ENCODE assay signal across 8 mouse cellular contexts in the genomic region with DNA sequence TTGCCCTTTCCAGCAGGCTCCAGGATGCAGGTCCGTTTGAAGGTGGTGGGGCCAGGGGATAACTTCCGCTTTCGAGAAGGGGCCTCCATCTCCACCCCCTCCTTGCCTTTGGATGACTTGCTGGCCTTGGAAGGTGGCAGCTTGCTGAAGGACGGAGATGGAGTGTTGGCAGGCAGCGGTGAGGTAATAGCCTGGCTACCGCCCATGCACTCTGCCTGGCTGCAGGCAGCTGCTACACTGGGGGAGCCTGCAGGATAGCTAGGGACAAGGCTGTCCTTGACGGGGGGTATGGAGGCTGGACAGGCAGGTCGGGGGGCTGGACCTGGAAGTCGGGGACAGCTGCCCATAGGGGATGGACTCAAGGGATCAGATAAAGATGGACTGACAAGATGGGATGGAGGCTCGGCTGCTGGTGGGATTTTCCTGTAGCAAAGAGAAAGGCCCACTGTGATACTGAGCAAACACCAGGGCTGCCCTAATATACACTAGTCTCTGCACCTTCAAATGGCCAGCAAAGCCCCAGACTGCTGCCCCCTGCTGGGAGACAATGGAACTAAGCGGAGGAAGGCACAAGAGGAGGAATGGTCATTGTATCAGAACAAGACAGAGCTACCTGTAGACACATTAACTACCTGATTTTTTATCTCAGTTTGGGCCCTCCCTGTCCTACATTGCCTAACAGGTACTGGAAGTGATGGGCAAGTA. TPM values are rescaled to one million over a fixed set of nuclear protein-coding genes. Genes with fewer than 3 reads are reported as not detected.
DNase-seq lines count a peak whose midpoint lies in the region; ATAC-seq lines count a peak whose summit lies in the region.

No protein-coding gene starts in this region.

- 85% methylated on average over 11 of the region's 11 CpGs for WGBS in midbrain, embryonic 10.5 days
- WGBS in midbrain, embryonic 15.5 days: 77% methylated on average over 11 of the region's 11 CpGs
- WGBS in hindbrain, embryonic 11.5 days: 84% methylated on average over 11 of the region's 11 CpGs

- DNase-seq in midbrain, embryonic 10.5 days (ENCODE audit: low spot score): peak; percentile 77
- peak; percentile 83 for DNase-seq in adrenal gland, adult 8-10 months
- DNase-seq in embryo, embryonic 10 days (ENCODE audit: low spot score): peak; percentile 71
- DNase-seq in hindbrain, embryonic 11.5 days (ENCODE audit: low spot score): peak; percentile 87
- DNase-seq in left cerebral cortex, postnatal 36 days (ENCODE audit: low spot score in 2 of 2): peak; percentile 74 to 79
- DNase-seq in natural killer cell, adult 2 months (ENCODE audit: low spot score in 2 of 2): peak; percentile 78 to 84
- DNase-seq in thymus, postnatal 14 days: peak; percentile 82

- peaks cover 76% of the 10 kb centered on the region for H3K36me3 ChIP-seq in midbrain, embryonic 10.5 days
- peaks cover 17% of the 10 kb centered on the region for H3K36me3 ChIP-seq in midbrain, embryonic 15.5 days (replicated peaks)
- peaks cover 3% of the 10 kb centered on the region; the same call in 1 of the 2 replicates for H3K36me3 ChIP-seq in hindbrain, embryonic 11.5 days (ENCODE audit: control insufficient read depth, insufficient read depth, low read length)

- no peak; the same call in 1 of the 2 replicates for ATAC-seq in midbrain, embryonic 15.5 days (replicated peaks)
- peak; percentile 17; the same call in 1 of the 2 replicates for ATAC-seq in hindbrain, embryonic 11.5 days (ENCODE audit: low FRiP score)

- H3K9ac ChIP-seq in midbrain, embryonic 15.5 days: no peak overlapping the region
- H3K9ac ChIP-seq in hindbrain, embryonic 11.5 days (ENCODE audit: low read depth, low read length): no peak overlapping the region

- no peaks in the 10 kb centered on the region for H3K9me3 ChIP-seq in midbrain, embryonic 10.5 days (replicated peaks)
- no peaks in the 10 kb centered on the region for H3K9me3 ChIP-seq in midbrain, embryonic 15.5 days
- no peaks in the 10 kb centered on the region for H3K9me3 ChIP-seq in hindbrain, embryonic 11.5 days (ENCODE audit: control insufficient read depth, low read length)

- no peak overlapping the region for H3K4me3 ChIP-seq in midbrain, embryonic 10.5 days
- no peak overlapping the region for H3K4me3 ChIP-seq in midbrain, embryonic 15.5 days
- no peak overlapping the region for H3K4me3 ChIP-seq in hindbrain, embryonic 11.5 days (ENCODE audit: low read depth, low read length)

- H3K4me2 ChIP-seq in midbrain, embryonic 15.5 days: no peak overlapping the region
- H3K4me2 ChIP-seq in hindbrain, embryonic 11.5 days (replicated peaks; ENCODE audit: low read depth, low read length): no peak overlapping the region

- intact Hi-C loops in left cerebral cortex, postnatal 36 days (cut with DNase I): loop anchor here (1.0 kb wide), 1 partner anchor 40 kb away; no protein-coding TSS in a partner anchor

- H3K27me3 ChIP-seq in midbrain, embryonic 10.5 days (ENCODE audit: low read depth, poor library complexity, severe bottlenecking): no peaks in the 10 kb centered on the region
- H3K27me3 ChIP-seq in midbrain, embryonic 15.5 days (replicated peaks): no peaks in the 10 kb centered on the region
- no peaks in the 10 kb centered on the region for H3K27me3 ChIP-seq in hindbrain, embryonic 11.5 days (ENCODE audit: control insufficient read depth, insufficient read depth, low read length)

- peaks cover 50% of the 10 kb centered on the region for H3K4me1 ChIP-seq in midbrain, embryonic 10.5 days
- peaks cover 30% of the 10 kb centered on the region for H3K4me1 ChIP-seq in midbrain, embryonic 15.5 days
- H3K4me1 ChIP-seq in hindbrain, embryonic 11.5 days (replicated peaks; ENCODE audit: control insufficient read depth, insufficient read depth, low read length): peaks cover 3% of the 10 kb centered on the region; the same call in 1 of the 2 replicates

- H3K27ac ChIP-seq in midbrain, embryonic 10.5 days (replicated peaks): 0 out of 2 replicates have a peak overlapping the region, but pooled peaks have one; percentile 10
- no peak overlapping the region for H3K27ac ChIP-seq in midbrain, embryonic 15.5 days
- no peak overlapping the region for H3K27ac ChIP-seq in hindbrain, embryonic 11.5 days (ENCODE audit: low read depth, low read length)

RNA-seq across cellular contexts. Expression of a gene that starts 2.8 kb away (rescaled TPM):
- polyA plus RNA-seq in midbrain, embryonic 10.5 days (2016; fragmentation: Nextera tagmentation; extraction: Ambion mirVana): 4.9 and 5.0 TPM in 2 replicates
- 4.1 and 4.6 TPM in 2 replicates for polyA plus RNA-seq in midbrain, embryonic 15.5 days (2015; fragmentation: Nextera tagmentation; extraction: Ambion mirVana)
- 10 to 100 TPM in 2 of 4 experiments, 1 to 10 TPM in 2; 9.3 to 14.7 (median 11.7) TPM for total RNA-seq in adrenal gland, adult 8-10 months (2022)
- 2.4 and 2.6 TPM in 2 replicates for polyA plus RNA-seq in hindbrain, embryonic 11.5 days (2014; fragmentation: Nextera tagmentation; extraction: Ambion mirVana)
- 10 to 100 TPM; 15.0 to 21.4 TPM for total RNA-seq in left cerebral cortex, postnatal 36 days (2021)

RNA-seq across cellular contexts. Expression of a gene that starts 7.0 kb away (rescaled TPM):
- polyA plus RNA-seq in midbrain, embryonic 10.5 days (2016; fragmentation: Nextera tagmentation; extraction: Ambion mirVana): 18.1 and 23.5 TPM in 2 replicates
- 26.4 and 26.8 TPM in 2 replicates for polyA plus RNA-seq in midbrain, embryonic 15.5 days (2015; fragmentation: Nextera tagmentation; extraction: Ambion mirVana)
- 10 to 100 TPM in 3 of 4 experiments, 1 to 10 TPM in 1; 8.2 to 23.1 (median 15.0) TPM for total RNA-seq in adrenal gland, adult 8-10 months (2022)
- 16.6 and 19.9 TPM in 2 replicates for polyA plus RNA-seq in hindbrain, embryonic 11.5 days (2014; fragmentation: Nextera tagmentation; extraction: Ambion mirVana)
- 10 to 100 TPM; 20.5 to 32.5 TPM for total RNA-seq in left cerebral cortex, postnatal 36 days (2021)

RNA-seq across cellular contexts. Expression of a gene that starts 17.6 kb away (rescaled TPM):
- polyA plus RNA-seq in midbrain, embryonic 10.5 days (2016; fragmentation: Nextera tagmentation; extraction: Ambion mirVana): 4.1 and 4.5 TPM in 2 replicates
- 14.4 and 14.7 TPM in 2 replicates for polyA plus RNA-seq in midbrain, embryonic 15.5 days (2015; fragmentation: Nextera tagmentation; extraction: Ambion mirVana)
- 10 to 100 TPM; 24.4 to 36.9 (median 31.6) TPM for total RNA-seq in adrenal gland, adult 8-10 months (2022)
- 4.2 and 6.0 TPM in 2 replicates for polyA plus RNA-seq in hindbrain, embryonic 11.5 days (2014; fragmentation: Nextera tagmentation; extraction: Ambion mirVana)
- total RNA-seq in left cerebral cortex, postnatal 36 days (2021): 10 to 100 TPM; 71.3 to 78.0 TPM

RNA-seq across cellular contexts. Expression of a gene that starts 22.7 kb away (rescaled TPM):
- polyA plus RNA-seq in midbrain, embryonic 10.5 days (2016; fragmentation: Nextera tagmentation; extraction: Ambion mirVana): 0.42 and 0.88 TPM in 2 replicates
- 0.27 and 0.70 TPM in 2 replicates for polyA plus RNA-seq in midbrain, embryonic 15.5 days (2015; fragmentation: Nextera tagmentation; extraction: Ambion mirVana)
- total RNA-seq in adrenal gland, adult 8-10 months (2022): 1 to 10 TPM in 1 of 4 experiments, under 1 TPM in 3; 0.35 to 1.0 (median 0.65) TPM
- polyA plus RNA-seq in hindbrain, embryonic 11.5 days (2014; fragmentation: Nextera tagmentation; extraction: Ambion mirVana): 0.47 and 0.59 TPM in 2 replicates
- total RNA-seq in left cerebral cortex, postnatal 36 days (2021): 1 to 10 TPM; 1.0 to 1.9 TPM

RNA-seq across cellular contexts. Expression of a gene that starts 49.1 kb away (rescaled TPM):
- polyA plus RNA-seq in midbrain, embryonic 10.5 days (2016; fragmentation: Nextera tagmentation; extraction: Ambion mirVana): 0.33 and 0.41 TPM in 2 replicates
- polyA plus RNA-seq in midbrain, embryonic 15.5 days (2015; fragmentation: Nextera tagmentation; extraction: Ambion mirVana): 5.2 and 5.7 TPM in 2 replicates
- total RNA-seq in adrenal gland, adult 8-10 months (2022): 1 to 10 TPM in 1 of 4 experiments, under 1 TPM in 3; 0.31 to 1.1 (median 0.71) TPM
- 0.34 and 0.57 TPM in 2 replicates for polyA plus RNA-seq in hindbrain, embryonic 11.5 days (2014; fragmentation: Nextera tagmentation; extraction: Ambion mirVana)
- total RNA-seq in left cerebral cortex, postnatal 36 days (2021): 10 to 100 TPM; 18.1 to 19.1 TPM
